Mouse (Mus musculus): ENCODE results near the gene Gm572. TPM values are rescaled to one million over a fixed set of nuclear protein-coding genes. Genes with fewer than 3 reads are reported as not detected.

Gene Gm572
- polyA plus RNA-seq, 1 experiment from 2014 or later = not detected

Other genes with a start within 250 kb of the Gm572 start
- 17.1 and 18.8 TPM in 2 replicates for gene Ubiad1, start 198.5 kb upstream of the Gm572 start, polyA plus RNA-seq (2014; fragmentation: Nextera tagmentation; extraction: Ambion mirVana)
- 19.1 and 20.8 TPM in 2 replicates for gene Mtor, start 194.7 kb upstream of the Gm572 start, polyA plus RNA-seq (2014; fragmentation: Nextera tagmentation; extraction: Ambion mirVana)
- 0.28 and 0.35 TPM in 2 replicates for gene Angptl7, start 142.9 kb upstream of the Gm572 start, polyA plus RNA-seq (2014; fragmentation: Nextera tagmentation; extraction: Ambion mirVana)
- 89.2 and 100 TPM in 2 replicates for gene Exosc10, start 84.9 kb upstream of the Gm572 start, polyA plus RNA-seq (2014; fragmentation: Nextera tagmentation; extraction: Ambion mirVana)
- 249 and 260 TPM in 2 replicates for gene Srm, start 51.8 kb upstream of the Gm572 start, polyA plus RNA-seq (2014; fragmentation: Nextera tagmentation; extraction: Ambion mirVana)
- 0.22 and 0.28 TPM in 2 replicates for gene Masp2, start 40.8 kb upstream of the Gm572 start, polyA plus RNA-seq (2014; fragmentation: Nextera tagmentation; extraction: Ambion mirVana)
- gene Tardbp, start 16.3 kb upstream of the Gm572 start, polyA plus RNA-seq (2014; fragmentation: Nextera tagmentation; extraction: Ambion mirVana) = 137 and 153 TPM in 2 replicates
- 6.6 and 7.8 TPM in 2 replicates for gene Casz1, start 161.1 kb downstream of the Gm572 start, polyA plus RNA-seq (2014; fragmentation: Nextera tagmentation; extraction: Ambion mirVana)

All from intestine, embryonic 14.5 days (tissue).